Mouse (Mus musculus) CD8-positive naive resting alpha-beta T cell, adult 2 months (primary cell): ENCODE data around the gene Lrch3.
A peak's percentile ranks its signal among the peaks of the same experiment; 100 is the strongest.
"Not testable (repeated sequence)": the region's sequence is repeated elsewhere in the genome, so short reads cannot be mapped to it uniquely, and the experiment has no call there.

Experiments used
- DNase-seq, 2 experiments: peaks; one replicate each; pipeline ENCODE4 v3.0.0; 2022; ENCODE audit warnings: low read depth in 2 of 2, low spot score in 2 of 2

The Lrch3 gene

GRCm38 (mm10) chr16:33054927-33055326, 141.0 kb downstream of the Lrch3 start:
- DNase-seq, result not testable (repeated sequence)

- DNase-seq, result no peak
Observed at GRCm38 (mm10) chr16:33055655-33056054, 141.8 kb downstream of the Lrch3 start.

- DNase-seq, result peak; percentile 85 to 88
Observed at GRCm38 (mm10) chr16:33056095-33056785, 142.3 kb downstream of the Lrch3 start, which contains the start of the genes Iqcg and Rpl35a. Gene Iqcg, minus strand, starts transcription at chr16:33056218. Gene Rpl35a, plus strand, starts transcription at chr16:33056453.

GRCm38 (mm10) chr16:33056786-33057185, 142.9 kb downstream of the Lrch3 start:
- DNase-seq, result no peak

- DNase-seq, result no peak
Observed at GRCm38 (mm10) chr16:33058033-33058432, 144.1 kb downstream of the Lrch3 start.

GRCm38 (mm10) chr16:33058656-33059055, 144.8 kb downstream of the Lrch3 start:
- DNase-seq, result not testable (repeated sequence)

- no peak for DNase-seq
Observed at GRCm38 (mm10) chr16:33059471-33059870, 145.6 kb downstream of the Lrch3 start.

- DNase-seq, result no peak
Observed at GRCm38 (mm10) chr16:33060926-33061325, 147.0 kb downstream of the Lrch3 start.

- DNase-seq, result no peak
Observed at GRCm38 (mm10) chr16:33061400-33061799, 147.5 kb downstream of the Lrch3 start.

- peak; percentile 29 to 39 for DNase-seq
Observed at GRCm38 (mm10) chr16:33062024-33062681, 148.3 kb downstream of the Lrch3 start, which contains the start of gene Lmln. Gene Lmln, plus strand, starts transcription at chr16:33062521.

- peak; percentile 16 to 17 for DNase-seq
Observed at GRCm38 (mm10) chr16:33062682-33063131, 148.8 kb downstream of the Lrch3 start.

- no peak for DNase-seq
Observed at GRCm38 (mm10) chr16:33063267-33063666, 149.4 kb downstream of the Lrch3 start.

- no peak for DNase-seq
Observed at GRCm38 (mm10) chr16:33064636-33065035, 150.7 kb downstream of the Lrch3 start.
